Mouse (Mus musculus) mesoderm, embryonic 11.5 days (tissue): Measurements from ENCODE around the gene Krt32.

Experiments used
- DNase-seq: peaks from one replicate; pipeline ENCODE4 v3.0.0-alpha.2; 2012; ENCODE audit warnings: low read depth, low spot score

The Krt32 gene

DNA sequence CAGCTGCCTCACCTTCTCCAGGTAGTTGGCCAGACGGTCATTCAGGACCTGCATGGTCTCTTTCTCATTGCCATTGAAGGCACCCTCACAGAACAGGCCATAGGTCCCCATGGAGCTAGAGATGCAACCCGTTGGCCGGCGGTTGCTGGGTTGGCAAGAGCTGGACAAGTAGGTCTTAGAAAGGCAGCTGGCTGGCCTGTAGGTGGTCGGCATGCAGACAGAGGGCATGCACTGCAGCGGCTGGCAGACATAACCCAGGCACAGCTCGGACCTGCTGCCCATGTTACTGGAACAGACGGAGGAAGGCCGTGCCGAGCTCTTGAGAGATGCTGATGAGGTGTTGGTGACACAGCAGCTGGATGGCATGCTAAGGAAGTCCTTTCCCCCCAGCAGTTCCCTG is at the start of gene Krt32:
Gene Krt32, minus strand, starts transcription at position 366 of the 400 bp plus-strand sequence.
- no peak for DNase-seq

DNA sequence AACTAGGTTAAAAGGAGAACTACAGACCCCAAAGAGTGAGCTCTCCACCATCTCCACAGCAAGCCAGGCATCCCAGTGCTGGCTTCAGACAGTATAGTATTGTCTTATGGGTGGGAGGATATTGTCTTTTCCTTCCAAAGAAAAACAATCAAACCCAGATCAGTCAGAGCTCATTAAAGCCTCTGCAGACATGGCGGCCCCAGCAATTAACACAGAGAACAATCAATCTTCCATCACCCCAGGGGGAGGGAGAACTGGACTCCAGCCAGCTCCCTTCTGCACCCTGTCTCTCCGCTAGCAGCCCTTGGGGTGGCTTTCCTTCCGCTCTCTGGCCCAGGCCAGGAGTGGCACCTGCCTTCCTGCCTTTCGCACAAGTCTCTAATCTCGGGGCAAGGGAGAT is 49.7 kb upstream of the Krt32 start:
- no peak for DNase-seq

DNA sequence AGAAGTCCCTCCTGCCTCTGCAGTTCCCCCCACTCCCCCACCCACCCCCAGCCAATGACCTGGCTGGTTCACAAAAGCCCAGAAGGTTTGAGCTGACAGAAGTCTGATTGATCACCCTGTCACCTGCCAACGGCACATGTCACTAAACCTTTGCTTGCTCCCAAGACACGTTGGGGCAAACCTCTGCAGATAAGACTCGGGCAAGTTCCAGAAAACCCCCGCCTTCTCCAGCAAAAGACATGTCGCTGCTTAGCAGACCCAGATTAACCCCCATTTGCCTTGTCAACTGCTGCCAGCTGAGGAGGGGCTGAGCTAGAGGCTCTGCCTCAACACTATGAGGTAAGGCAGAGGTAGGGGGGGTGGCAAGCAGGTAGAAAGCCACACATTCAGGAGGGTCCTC is 48.5 kb upstream of the Krt32 start:
- DNase-seq, result no peak

DNA sequence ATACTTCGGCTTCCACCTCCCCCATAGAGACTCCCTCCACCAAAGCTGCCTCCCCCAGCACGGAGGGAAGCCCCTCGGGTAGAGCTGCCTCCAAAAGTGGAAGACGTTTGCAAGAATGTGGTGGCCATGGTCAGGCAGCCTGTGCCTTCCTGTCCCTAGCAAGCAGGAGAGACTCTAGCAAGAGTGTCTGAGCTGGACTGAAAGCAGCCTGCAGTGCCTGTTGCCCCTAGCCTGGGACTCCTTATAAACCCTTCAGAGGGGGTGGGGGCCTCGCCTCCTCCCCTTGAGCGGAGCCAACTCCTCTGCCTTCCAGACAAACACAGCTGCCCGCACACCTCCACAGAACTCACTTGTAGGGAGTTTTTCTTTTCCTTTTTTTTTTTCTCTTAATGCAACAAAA is 47.7 kb upstream of the Krt32 start, which contains the start of gene Krt15:
Gene Krt15, minus strand, starts transcription at position 198 of the 400 bp plus-strand sequence.
- DNase-seq, result no peak

DNA sequence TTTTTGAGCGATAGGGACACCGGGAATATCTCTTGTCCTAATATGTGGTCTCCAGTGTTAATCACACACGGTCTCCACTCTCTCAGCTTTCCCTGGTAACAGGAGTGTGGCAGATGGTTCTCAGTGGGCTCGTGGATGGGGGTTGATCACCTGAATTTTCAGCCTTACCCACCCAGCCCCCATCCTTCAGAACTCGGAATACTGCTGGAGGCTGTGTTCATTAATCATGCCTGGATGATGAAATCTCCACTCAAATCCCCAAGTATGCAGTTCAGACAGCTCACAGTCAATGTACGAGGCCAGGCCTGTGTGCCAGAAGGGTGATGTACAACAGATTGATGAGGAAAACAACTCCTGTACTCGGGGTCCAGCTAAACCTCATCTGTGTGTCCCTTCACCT is 36.9 kb upstream of the Krt32 start:
- DNase-seq, result no peak

DNA sequence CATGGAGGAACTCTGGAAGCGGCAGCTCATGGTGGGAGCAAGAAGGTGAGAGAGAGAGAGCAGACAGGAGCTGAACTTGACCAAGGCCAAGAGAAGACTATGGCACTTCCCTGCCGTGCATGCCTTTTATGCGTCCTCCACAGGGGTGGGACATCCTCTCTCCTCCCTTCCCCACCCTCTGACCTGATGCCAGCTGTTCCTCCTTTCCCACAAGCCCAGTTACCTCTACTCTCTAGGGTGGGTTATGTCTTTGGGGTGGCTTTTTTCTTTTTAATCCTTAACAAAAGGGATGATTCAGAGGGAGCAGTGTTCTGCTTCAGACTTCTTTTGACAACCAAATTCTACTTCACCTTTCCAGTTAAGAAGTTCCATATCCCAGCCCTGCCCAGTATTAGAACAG is 33.4 kb upstream of the Krt32 start, which contains the start of gene Krt13:
Gene Krt13, minus strand, starts transcription at position 101 of the 400 bp plus-strand sequence.
- no peak for DNase-seq

DNA sequence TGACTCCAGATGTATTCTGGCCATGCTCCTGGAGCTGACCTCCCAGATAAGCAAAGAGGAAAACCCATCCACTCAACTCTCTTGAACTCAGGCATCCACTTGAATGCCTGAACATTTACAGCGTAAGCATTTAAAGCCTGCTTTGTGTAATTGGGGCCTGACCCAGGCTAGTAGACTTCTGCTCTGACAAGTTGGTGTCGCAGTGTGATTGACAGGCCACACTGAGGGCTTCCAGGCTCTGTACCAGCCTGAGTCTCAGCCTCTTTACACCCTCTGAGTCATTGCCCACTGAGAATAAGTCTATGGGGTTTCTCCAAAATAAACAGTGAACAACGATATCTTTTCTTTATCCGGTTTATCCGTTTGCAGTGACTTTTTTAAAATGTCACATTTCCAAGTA is 32.3 kb upstream of the Krt32 start:
- no peak for DNase-seq

DNA sequence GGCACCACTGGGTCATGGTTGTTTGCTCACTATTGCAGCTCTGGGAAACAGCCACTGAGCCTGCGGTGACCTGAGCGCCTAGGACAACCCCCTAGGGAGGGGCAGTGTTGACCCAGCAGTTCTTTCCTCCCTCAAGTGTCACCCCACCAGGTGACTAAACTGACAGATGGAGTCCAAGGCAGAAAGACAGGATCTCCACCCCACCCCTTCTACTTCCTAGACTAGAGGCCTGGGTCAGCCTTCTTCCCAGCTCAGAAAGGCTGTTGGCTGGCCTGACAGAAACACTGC is 25.7 kb upstream of the Krt32 start:
- DNase-seq, result no peak

DNA sequence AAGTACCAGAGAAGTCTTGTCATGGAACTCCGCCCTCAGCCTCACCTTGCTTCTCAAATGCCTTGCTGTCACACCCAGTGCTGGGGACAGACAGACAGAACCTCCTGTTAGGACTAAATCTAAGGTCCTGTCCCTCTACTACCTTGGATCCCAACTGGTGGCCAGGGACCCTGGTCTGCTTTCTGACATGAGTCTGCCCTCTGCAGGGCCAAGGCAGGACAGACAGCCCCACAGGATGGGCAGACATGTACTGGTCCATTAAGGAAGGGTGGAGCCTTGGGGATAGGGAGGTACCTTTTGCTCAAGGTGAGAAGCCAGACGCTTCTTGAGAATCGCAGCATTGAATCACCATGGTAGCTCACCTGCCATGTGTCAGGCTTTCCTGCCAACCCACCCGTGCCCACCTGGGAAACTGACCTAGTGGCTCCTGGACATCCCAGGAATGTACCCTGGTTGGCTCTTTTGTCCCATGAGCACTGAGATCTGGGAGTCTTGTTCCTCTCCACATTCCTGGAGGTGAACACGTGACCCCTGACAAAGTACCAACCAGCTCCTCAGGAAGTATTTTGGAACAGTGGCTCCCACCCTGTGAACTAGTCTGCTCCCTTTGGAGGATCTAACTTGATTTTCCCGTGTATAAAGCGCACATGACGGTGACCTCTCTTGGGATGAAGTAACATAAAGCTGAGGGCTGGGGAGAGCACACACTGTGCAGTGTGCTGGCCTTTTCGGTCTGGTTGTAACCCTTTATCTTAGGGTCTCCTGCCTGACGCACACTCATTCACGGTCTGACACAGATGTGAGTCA is 25.1 kb upstream of the Krt32 start:
- no peak for DNase-seq

DNA sequence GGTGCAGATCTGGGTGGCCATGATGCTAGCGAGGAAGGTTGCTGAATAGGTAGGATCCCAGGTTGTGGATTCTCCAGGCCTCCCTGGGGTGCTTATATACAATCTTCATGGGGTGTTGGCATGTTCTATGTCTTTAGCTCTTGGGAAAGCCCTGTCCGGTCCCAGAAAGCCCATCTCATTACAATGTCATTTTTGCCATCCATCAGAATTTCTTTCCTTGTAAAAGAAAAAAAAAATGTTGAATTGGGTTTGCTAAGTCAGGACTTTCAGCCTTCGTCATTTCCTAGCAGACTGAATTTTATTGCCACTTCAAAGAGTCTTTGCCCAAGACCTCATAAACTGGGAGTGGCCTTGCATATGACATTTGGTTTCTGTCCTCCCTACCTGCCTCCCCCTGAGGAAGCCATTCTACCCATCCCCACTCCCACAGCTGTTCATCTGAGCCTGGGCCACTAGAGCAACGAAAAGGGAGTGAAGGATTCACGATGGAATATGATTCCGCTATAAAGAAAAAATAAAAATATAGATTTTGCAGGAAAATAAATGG is 17.6 kb upstream of the Krt32 start, which contains the start of gene Krt36:
Gene Krt36, minus strand, starts transcription at position 51 of the 547 bp plus-strand sequence.
- no peak for DNase-seq

DNA sequence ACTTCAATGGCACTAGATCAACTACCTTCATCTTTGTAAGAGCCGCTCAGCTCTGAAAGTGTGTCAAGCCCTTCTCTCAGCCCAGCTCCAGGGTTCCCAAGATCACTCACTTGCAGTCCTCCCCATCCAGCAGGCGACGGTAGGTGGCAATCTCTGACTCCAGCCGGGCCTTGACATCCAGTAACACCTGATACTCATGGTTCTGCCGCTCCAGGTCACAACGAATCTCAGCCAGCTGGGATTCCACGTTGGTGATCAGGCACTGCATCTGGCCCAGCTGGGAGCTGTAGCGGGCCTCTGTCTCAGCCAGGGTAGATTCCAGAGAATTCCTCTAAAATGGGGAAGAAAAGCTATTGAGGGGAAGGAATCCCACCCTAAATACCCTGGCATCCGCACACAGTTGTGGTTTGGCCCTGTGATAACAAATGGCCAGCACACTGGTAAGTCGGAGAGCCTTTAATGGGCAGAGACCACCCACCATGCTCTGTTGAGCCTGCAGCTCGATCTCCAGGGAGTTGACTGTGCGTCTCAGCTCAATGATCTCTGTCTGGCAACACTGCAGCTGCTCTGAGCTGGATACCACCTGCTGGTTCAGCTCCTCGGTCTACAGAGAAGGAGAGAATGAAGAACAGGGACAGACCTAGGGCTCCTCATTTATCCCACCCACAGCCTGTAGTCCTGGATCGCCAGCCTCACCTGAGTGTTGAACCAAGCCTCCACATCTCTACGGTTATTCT is 14.8 kb upstream of the Krt32 start:
- DNase-seq, result peak; percentile 33

DNA sequence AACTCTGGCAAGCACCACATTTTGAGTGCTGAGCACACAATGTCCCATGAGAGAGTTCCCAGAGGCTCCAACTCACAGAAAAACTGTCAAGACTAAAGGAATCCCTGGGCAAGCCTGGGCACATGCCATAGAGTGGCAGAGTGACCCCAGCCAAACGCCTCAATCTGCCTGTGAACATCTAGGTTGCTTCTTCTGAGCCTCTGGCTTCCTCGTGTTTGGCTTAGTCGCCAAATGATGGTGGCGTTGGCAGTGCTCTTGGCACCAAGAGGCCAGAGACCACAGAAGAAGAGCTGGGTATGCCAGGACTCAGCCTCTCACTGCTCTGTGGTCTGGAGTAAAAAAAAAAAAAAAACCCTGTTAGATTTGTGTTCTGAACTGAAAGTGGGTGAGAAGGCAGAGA is 12.4 kb upstream of the Krt32 start:
- no peak for DNase-seq

DNA sequence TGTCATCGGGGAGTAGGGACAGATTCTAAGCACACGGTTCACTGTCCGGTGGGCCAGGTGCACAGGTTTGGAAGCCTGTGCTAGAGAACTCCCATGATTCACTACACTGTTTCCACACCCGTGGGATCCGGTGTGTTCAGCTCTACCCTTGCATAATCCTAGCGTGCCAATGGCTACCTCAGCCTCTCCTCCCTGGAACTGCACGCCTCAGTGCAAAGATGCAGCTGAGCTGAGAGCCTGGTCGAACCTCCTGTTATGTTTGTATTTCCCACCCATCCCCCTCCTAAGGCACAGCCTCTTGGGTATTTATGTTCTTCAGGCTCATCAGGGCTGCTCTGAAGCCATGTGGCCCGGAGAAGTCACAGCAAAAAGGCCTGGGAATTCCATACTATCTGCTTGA is 9.8 kb upstream of the Krt32 start:
- peak; percentile 44 for DNase-seq

DNA sequence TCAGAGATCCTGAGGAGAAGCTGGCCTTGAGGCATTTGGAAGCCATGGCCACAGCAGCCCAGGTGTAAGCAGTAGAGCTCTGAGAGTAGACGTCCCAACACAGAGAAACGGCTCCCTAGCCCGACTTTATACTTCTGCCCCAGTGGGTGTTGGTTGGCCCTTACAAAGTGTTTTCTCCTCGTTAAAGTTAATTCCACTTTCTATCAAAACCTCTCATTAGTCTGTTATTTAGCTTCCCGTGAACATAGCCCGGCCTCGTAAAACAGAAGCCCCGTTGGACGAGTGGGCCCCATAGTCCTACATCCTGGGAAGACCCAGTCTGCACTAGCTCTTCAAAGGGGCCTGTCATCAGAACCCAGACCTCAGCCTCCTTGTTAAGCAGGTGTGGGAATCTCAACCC is 8.1 kb upstream of the Krt32 start, which contains the start of gene Krt35:
Gene Krt35, minus strand, starts transcription at position 101 of the 400 bp plus-strand sequence.
- DNase-seq, result no peak

DNA sequence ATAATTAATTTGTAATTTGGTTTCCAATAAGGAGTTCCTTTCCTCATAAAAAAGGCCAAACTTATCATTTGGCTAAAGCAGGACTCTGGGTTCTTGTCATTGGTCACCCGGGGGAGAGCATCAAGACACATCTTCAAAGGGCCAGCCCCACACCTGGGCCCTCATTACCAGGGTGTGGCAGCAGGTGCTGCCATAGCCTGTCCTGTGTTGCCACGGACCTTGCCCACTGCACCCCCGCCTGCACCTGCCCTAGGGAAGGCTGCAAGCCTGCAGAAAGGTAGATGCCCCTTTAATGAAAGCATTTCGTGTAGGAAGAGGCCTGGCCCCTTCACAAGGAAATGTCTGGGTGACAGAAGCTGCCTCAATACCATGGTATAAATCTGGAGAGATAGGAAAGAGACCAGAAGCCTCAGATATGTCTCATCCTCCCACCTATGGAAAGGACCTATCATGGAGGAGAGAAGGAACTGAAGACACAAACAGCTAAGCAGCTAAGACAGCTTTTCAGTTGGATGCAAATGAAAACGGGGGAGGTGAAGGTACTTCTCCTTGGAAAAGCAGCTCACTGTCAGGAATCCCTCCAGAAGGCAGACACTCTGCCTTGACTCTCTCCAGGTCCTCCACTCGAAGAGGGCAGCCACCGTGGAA is 476 bp upstream of the Krt32 start:
- DNase-seq, result no peak

DNA sequence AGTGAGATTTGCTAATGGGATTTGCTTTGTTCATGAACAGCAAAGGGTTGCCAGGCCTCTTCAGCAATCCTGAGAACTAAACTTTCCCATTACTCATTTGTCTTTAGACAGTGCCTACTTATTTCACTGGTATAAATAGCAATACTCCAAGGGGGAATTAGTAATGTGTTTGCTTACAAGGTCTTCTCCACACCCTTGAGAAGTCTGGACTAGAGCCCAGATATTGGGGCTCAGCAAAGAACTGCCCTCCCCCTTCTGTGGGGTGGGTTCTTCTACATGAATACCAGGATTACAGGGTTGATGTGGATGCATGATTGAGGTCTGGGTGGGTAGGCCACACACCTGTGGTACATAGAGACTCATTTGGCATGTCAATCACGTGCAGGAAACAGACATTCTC is 14.2 kb downstream of the Krt32 start:
- no peak for DNase-seq

DNA sequence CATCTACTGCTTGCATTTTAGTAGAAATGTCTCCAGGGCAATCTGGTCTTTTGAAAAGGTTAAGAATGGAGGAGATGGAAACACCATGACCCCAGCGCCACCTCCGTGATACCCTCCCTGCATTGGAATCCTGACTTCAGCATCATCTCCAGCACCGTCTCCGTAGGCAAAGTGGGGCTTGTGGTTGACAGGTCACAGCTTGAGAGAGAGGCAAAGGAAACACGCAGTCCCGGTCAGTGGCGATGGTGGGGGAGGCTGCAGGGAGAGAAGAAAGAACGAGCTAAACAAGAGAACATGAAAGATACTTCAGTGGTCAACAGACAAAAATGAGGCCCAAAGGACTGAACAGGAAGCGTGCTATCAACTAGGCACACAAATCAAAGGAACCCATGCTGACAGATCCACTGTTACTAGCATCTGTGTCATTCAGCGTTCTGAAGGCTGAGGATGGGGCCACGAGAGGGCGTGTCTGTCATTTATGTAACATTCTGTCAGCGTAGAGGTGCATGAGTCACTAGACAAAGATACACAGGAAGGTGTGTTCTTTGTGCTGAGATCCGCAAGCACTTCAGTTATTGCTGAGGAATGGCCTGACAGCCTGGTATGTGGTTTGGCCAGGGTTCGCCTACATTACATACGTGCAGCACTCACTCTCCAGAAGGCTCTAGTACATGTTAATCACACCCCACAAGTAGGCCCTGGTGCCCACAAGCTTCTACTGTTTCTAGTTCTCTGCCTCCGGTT is 20.6 kb downstream of the Krt32 start:
- DNase-seq, result peak; percentile 14

DNA sequence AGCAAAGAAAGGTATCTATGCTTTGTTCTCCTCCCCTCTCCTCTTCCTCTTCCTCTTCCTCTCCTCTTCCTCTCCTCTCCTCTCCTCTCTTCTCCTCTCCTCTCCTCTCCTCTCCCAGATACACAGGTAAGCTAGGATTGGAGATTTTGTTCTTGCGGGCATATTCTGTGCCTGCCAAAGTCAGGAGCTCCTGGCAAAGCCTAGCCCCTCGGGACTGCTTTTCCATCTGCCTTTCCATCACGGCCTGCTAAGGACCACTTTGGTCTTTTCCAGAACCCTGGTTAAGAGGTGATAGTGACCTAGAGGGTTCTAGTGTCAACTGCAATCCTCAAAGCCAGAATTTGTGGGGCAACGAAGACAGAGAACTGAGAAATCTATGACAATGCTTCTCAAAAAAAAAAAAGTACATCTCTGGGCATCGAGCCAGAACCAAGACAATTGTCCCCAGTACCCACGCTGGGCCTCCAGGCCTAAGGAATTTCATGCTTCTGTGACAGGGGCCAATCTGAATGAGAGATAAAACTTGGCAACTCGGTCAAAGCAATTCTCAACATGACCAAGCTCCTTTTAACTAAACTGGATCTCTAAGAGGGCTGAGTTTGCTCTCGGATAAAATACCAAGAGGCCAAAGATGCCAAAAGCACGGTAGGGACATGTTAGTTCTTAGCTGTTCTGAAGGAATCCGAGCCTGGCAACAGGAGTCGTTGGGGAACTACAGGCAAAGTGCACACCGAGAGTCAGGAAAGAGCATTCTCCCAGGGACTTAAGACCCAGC is 21.6 kb downstream of the Krt32 start:
- no peak for DNase-seq

DNA sequence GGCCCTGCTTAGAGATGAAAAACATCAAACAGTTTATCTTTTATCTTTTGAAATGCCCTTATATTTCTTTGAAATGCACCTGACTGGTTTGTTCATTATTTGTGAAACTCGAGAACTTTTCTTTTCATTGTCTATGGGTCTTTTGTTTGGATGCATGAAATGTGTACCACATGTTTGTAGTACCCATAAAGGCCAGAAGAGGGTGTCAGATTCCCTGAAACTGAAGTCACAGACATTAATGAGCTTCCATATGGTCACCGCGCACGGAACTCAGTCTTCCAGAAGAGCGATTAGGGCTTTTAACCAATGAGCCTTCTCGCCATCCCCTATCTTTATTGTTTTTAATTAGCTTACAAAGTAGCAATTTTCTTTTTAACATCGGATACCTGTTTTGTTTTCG is 29.2 kb downstream of the Krt32 start:
- peak; percentile 26 for DNase-seq
